Mouse (Mus musculus): ENCODE results near the gene Zfp213. TPM values are rescaled to one million over a fixed set of nuclear protein-coding genes. Genes with fewer than 3 reads are reported as not detected.
"Not testable (repeated sequence)": the region's sequence is repeated elsewhere in the genome, so short reads cannot be mapped to it uniquely, and the experiment has no call there.

The Zfp213 gene
- polyA plus RNA-seq, 1 experiment from 2014 or later, result 24.9 TPM

DNA sequence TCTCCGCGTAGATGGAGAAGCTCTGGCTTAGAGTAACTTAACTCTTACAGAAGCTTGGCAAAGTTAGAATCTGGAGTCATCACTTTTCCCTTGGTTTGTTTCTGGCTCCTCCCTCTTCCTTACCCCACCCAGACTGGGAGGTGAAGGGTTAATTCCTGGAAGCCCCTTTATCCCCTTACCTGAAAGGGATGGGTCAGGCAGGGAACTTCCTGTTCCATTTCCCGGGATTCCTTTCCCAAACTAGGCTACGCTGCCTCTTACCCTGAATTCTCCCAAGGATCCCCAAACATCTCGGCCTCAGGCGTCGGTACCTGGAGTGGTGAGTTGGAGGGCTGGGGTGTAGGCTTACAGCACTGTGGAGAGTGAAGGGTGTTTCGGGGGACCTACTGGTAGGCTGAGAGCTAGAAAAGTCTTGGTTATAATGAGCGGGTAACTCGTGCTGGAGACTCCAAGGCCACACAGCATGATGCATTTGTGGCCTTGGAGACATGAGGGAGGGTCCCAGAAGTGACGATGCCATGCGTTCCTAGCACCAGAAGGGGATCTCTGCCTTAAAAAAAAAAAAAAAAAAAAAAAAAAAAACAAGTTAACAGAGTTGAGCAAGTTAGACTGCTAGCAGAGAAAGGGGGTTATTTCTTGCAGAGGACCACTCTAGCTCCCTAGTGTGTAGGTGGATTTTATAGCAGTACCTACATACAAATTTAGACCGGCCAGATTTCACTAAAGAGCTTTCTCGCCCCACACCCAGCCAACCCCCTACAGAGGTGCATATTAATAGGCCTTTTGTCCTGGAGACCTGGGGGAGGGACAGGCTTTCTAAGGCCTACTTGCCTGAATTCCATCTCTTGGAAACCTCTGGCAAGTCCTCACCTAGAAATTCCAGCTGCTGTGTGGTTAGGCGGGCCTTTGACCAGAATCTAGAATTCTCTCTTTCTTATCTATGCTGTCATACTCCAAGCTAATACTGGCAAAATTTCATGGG lies 36.9 kb upstream of the Zfp213 start, which contains the start of gene Zscan10:
Gene Zscan10, plus strand, starts transcription at position 216 of the 982 bp plus-strand sequence.
- Histone ChIP-seq H3K4me3 (ENCODE audit: low read length) (peak within 1 kb of the TSS; percentile 43; the same call in 1 of the 2 replicates), H3K4me2 (replicated peaks; ENCODE audit: low read depth, low read length) (peak within 1 kb of the TSS; percentile 66), H3K27ac (ENCODE audit: low read depth, low read length) (peak within 1 kb of the TSS; percentile 84; the same call in 1 of the 2 replicates), H3K9me3 (ENCODE audit: control insufficient read depth, low read length) (no peaks in the 10 kb centered on the region), H3K27me3 (ENCODE audit: control insufficient read depth, insufficient read depth, low read length) (no peaks in the 10 kb centered on the region), H3K36me3 (ENCODE audit: control insufficient read depth, insufficient read depth, low read length) (no peaks in the 10 kb centered on the region), H3K4me1 (ENCODE audit: control insufficient read depth, insufficient read depth, low read length) (no peaks in the 10 kb centered on the region), H3K9ac (ENCODE audit: low read depth, low read length) (no peak within 1 kb of the TSS)
- WGBS, result 46% methylated on average over 15 of the region's 15 CpGs
- ATAC-seq (ENCODE audit: low FRiP score, low TSS enrichment), result no peak

DNA sequence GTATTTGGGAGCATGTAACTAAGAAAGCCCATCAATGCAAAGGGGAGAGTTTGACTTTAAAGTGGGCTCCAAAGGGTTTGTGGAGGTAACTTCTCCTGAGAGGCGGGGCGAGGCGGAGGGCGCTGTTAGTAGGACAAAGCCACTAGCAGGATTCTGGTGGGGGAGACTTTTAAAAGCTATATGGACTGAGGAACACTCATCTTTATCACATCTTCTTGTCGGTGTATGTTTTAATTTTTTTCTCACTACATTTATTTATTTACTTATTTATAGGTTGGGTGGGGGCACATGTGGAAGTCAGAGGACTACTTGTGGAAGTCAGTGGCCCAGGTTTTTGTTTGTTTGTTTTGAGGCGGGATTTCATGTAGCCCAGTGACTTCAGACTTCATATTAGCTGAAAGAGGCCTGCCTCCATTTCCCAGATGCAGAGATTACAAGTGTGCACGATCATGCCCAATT lies 35.6 kb upstream of the Zfp213 start:
- no peak for ATAC-seq (ENCODE audit: low FRiP score, low TSS enrichment)
- Histone ChIP-seq H3K27me3 (ENCODE audit: control insufficient read depth, insufficient read depth, low read length) (no peaks in the 10 kb centered on the region), H3K4me1 (ENCODE audit: control insufficient read depth, insufficient read depth, low read length) (no peaks in the 10 kb centered on the region), H3K9me3 (ENCODE audit: control insufficient read depth, low read length) (no peaks in the 10 kb centered on the region), H3K4me2 (replicated peaks; ENCODE audit: low read depth, low read length) (peak overlapping the region; percentile 66), H3K27ac (ENCODE audit: low read depth, low read length) (peak overlapping the region; percentile 84), H3K4me3 (ENCODE audit: low read length) (peak overlapping the region; percentile 43), H3K36me3 (ENCODE audit: control insufficient read depth, insufficient read depth, low read length) (no peaks in the 10 kb centered on the region), H3K9ac (ENCODE audit: low read depth, low read length) (peak overlapping the region; percentile 54)
- 47% methylated on average over 7 of the region's 7 CpGs for WGBS

GRCm38 (mm10) chr17:23598582-23599552 lies 34.8 kb upstream of the Zfp213 start, which contains the start of gene Zfp13:
Zfp13 (minus strand) TSS chr17:23599487.
- no peaks in the 10 kb centered on the region for H3K9me3 ChIP-seq (ENCODE audit: control insufficient read depth, low read length)
- WGBS, result 7% methylated on average over 31 of the region's 31 CpGs
- H3K9ac ChIP-seq (ENCODE audit: low read depth, low read length), result peak within 1 kb of the TSS; percentile 54
- no peaks in the 10 kb centered on the region for H3K4me1 ChIP-seq (ENCODE audit: control insufficient read depth, insufficient read depth, low read length)
- H3K27ac ChIP-seq (ENCODE audit: low read depth, low read length), result peak within 1 kb of the TSS; percentile 84
- no peaks in the 10 kb centered on the region for H3K36me3 ChIP-seq (ENCODE audit: control insufficient read depth, insufficient read depth, low read length)
- peak within 1 kb of the TSS; percentile 43 for H3K4me3 ChIP-seq (ENCODE audit: low read length)
- H3K4me2 ChIP-seq (replicated peaks; ENCODE audit: low read depth, low read length), result peak within 1 kb of the TSS; percentile 66
- no peaks in the 10 kb centered on the region for H3K27me3 ChIP-seq (ENCODE audit: control insufficient read depth, insufficient read depth, low read length)
- peak; percentile 97 for ATAC-seq (ENCODE audit: low FRiP score, low TSS enrichment)

DNA sequence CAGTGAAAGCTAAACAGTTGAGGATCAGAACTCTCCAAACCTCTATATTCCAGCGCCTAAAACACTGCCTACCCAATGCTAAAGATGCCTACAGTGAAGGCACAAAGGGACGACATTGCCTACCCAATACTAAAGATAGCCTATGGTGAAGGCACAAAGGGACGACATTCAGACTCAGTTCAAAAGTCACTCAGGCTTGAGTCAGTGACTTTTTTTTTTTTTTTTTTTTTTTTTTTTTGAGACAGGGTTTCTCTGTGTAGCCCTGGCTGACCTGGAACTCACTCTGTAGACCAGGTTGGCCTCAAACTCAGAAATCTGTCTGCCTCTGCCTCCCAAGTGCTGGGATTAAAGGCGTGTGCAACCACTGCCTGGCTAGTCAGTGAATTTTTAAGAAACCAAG lies 31.1 kb upstream of the Zfp213 start:
- not testable (repeated sequence) for H3K4me2 ChIP-seq (replicated peaks; ENCODE audit: low read depth, low read length); H3K27me3 ChIP-seq (ENCODE audit: control insufficient read depth, insufficient read depth, low read length); H3K27ac ChIP-seq (ENCODE audit: low read depth, low read length); H3K9ac ChIP-seq (ENCODE audit: low read depth, low read length); H3K4me3 ChIP-seq (ENCODE audit: low read length); H3K36me3 ChIP-seq (ENCODE audit: control insufficient read depth, insufficient read depth, low read length); H3K9me3 ChIP-seq (ENCODE audit: control insufficient read depth, low read length); H3K4me1 ChIP-seq (ENCODE audit: control insufficient read depth, insufficient read depth, low read length); ATAC-seq (ENCODE audit: low FRiP score, low TSS enrichment)
- 90% methylated on average over 4 of the region's 4 CpGs for WGBS

GRCm38 (mm10) chr17:23592926-23593300 lies 28.9 kb upstream of the Zfp213 start:
- Histone ChIP-seq H3K27me3 (ENCODE audit: control insufficient read depth, insufficient read depth, low read length) (no peaks in the 10 kb centered on the region), H3K4me1 (ENCODE audit: control insufficient read depth, insufficient read depth, low read length) (0 out of 2 replicates have a peak, but pooled peaks cover 3% of the 10 kb centered on the region), H3K9ac (ENCODE audit: low read depth, low read length) (peak overlapping the region; percentile 65), H3K27ac (ENCODE audit: low read depth, low read length) (peak overlapping the region; percentile 76), H3K36me3 (ENCODE audit: control insufficient read depth, insufficient read depth, low read length) (no peaks in the 10 kb centered on the region), H3K4me2 (replicated peaks; ENCODE audit: low read depth, low read length) (peak overlapping the region; percentile 78), H3K9me3 (ENCODE audit: control insufficient read depth, low read length) (no peaks in the 10 kb centered on the region), H3K4me3 (ENCODE audit: low read length) (peak overlapping the region; percentile 55)
- peak; percentile 67 for ATAC-seq (ENCODE audit: low FRiP score, low TSS enrichment)
- 12% methylated on average over 13 of the region's 13 CpGs for WGBS

- H3K36me3 ChIP-seq (ENCODE audit: control insufficient read depth, insufficient read depth, low read length), result no peaks in the 10 kb centered on the region
- 8% methylated on average over 34 of the region's 34 CpGs for WGBS
Observed at GRCm38 (mm10) chr17:23592208-23592925, 28.3 kb upstream of the Zfp213 start.

DNA sequence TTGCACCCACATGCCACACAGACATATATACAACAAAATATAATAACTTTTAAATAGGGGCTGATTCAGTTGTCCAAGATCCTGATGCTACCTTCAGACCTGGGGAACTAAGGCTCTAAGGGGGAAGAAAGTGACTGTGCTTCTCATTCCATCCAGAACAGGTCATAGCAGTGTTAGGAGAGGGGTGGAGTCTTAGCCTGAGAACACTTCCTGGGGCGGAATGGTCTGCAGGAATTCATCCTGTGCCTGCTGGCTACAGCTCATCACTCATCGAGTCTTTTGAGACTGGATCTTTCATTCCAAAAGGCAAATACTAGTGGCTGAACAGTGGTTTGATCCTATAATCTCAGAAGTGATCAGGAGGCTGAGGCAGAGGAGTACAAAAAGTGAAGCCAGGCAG lies 23.2 kb upstream of the Zfp213 start:
- Histone ChIP-seq H3K27ac (ENCODE audit: low read depth, low read length) (no peak overlapping the region), H3K4me1 (ENCODE audit: control insufficient read depth, insufficient read depth, low read length) (peaks cover 12% of the 10 kb centered on the region), H3K4me3 (ENCODE audit: low read length) (no peak overlapping the region), H3K9me3 (ENCODE audit: control insufficient read depth, low read length) (no peaks in the 10 kb centered on the region), H3K36me3 (ENCODE audit: control insufficient read depth, insufficient read depth, low read length) (peaks cover 6% of the 10 kb centered on the region), H3K9ac (ENCODE audit: low read depth, low read length) (no peak overlapping the region), H3K4me2 (replicated peaks; ENCODE audit: low read depth, low read length) (no peak overlapping the region), H3K27me3 (ENCODE audit: control insufficient read depth, insufficient read depth, low read length) (no peaks in the 10 kb centered on the region)
- no peak for ATAC-seq (ENCODE audit: low FRiP score, low TSS enrichment)
- WGBS, result 84% methylated on average over 2 of the region's 2 CpGs

More at GRCm38 (mm10) chr17:23592208-23592925, 28.3 kb upstream of the Zfp213 start:
- peak overlapping the region; percentile 76 for H3K27ac ChIP-seq (ENCODE audit: low read depth, low read length)
- H3K4me2 ChIP-seq (replicated peaks; ENCODE audit: low read depth, low read length), result peak overlapping the region; percentile 78
- H3K4me3 ChIP-seq (ENCODE audit: low read length), result peak overlapping the region; percentile 55
- peak overlapping the region; percentile 65 for H3K9ac ChIP-seq (ENCODE audit: low read depth, low read length)
- ATAC-seq (ENCODE audit: low FRiP score, low TSS enrichment), result peak; percentile 100
- H3K9me3 ChIP-seq (ENCODE audit: control insufficient read depth, low read length), result no peaks in the 10 kb centered on the region
- no peaks in the 10 kb centered on the region for H3K27me3 ChIP-seq (ENCODE audit: control insufficient read depth, insufficient read depth, low read length)
- H3K4me1 ChIP-seq (ENCODE audit: control insufficient read depth, insufficient read depth, low read length), result 0 out of 2 replicates have a peak, but pooled peaks cover 3% of the 10 kb centered on the region

Data from kidney, embryonic 14.5 days (tissue).